Mouse (Mus musculus) embryo, embryonic 10.5 days (tissue): ENCODE results near the gene Klhl5.

ENCODE experiments used
- DNase-seq: peaks from one replicate; pipeline ENCODE4 v3.0.0-alpha.2; 2015; ENCODE audit warnings: low spot score

The Klhl5 gene

DNA sequence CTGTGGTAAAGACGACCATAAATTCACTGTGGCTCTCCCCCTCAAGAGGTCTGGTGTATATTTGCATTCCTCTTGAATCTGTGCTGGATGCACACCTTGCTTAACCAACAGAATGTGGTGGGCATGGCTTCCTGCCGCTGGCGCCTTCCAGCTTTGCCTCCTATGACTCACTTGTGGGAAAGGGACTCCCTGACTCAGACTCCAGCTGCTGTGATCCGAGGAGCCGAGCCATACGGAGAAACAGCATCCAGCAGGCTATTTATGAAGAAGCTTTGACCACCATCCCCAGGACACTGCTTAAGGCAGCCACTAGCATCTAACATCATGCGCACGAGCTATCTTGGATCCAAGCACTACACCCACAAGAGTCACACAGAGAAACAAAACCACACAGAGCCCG, 87.1 kb downstream of the Klhl5 start:
- no peak for DNase-seq

DNA sequence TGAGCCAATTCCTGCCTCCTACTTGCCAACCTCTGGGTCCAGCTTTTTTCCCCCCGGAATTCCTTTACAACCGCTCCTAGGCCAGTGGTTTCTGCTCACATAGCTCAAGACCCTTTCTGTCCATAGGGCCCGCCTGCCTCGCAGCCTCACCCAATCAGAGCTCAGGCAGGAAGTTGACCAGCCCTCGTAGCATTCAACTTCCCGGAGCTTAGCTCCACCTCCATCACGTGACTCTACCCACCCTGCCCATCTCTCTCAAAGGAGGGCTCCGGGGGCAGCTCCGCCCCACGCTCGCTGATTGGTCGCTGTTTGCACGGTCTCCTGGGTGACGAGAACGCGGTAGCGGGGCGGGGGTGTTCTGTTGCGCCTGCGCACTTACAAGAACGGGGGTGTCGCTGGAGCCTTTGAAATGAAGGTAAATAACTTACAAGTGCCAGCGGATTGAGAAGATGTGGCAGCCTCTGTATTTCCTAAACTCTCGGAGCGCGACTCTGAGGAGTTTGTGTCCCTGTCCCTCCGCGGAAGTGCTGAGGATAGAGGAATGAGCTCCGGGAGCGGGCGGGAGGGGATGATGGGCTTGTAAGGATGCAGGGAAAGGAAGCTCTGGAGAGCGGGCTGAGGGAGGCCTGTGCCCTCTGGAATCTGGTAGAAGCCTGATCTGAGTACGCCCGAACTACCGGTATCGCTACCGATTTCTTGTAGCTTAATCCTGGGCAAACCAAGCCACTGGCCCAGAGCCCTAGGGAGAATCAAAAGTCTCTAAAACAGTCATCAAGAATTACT, 92.2 kb downstream of the Klhl5 start, which contains the start of gene Wdr19:
Gene Wdr19, plus strand, starts transcription at position 351 of the 783 bp plus-strand sequence.
- peak; percentile 99 for DNase-seq

DNA sequence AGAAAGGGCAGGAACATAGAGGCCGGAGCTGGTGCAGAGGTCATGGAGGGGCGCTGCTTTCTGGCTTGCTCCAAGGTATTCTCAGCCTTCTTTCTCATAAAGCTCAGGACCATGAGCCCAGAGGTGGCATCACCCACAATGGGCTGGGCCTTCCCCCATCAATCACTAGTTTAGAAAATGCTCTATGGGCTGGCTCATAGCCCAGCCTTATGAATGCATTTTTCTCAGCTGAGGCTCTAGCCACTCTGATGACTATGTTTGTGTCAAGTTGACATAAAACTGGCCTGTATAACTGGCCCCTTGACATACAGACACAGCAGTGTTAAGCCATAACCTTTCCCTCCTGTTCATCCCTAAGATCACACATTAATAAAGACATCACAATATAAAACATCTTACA, 97.4 kb downstream of the Klhl5 start:
- DNase-seq: no peak

DNA sequence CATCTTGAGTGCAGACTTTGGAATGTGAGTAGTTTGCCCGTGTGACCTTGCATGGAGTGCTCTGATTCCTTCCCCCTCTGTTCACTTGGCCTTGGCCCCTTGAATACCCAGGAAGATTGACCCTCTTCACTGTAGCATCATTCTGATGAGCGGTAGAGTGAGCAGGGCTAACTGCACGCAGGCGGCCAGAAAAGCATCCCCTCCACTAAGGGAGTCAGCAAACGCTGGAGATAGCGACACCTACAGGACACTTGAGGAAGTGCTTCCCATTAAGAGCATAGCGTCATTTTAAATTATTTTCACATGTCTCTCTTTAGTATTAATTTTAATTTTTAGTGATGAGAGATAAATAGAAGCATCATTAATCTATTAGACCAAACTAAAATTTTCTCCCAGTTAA, 106.0 kb downstream of the Klhl5 start:
- peak; percentile 72 for DNase-seq
